Mouse (Mus musculus) lung, embryonic 15.5 days (tissue): ENCODE measurements around the gene Stab2. TPM values are rescaled to one million over a fixed set of nuclear protein-coding genes. Genes with fewer than 3 reads are reported as not detected.

Source experiments
- ATAC-seq: fragments of 200-750 bp; cut with Nextera tagmentation; 2 replicates; pipeline ENCODE4 v1.8.0; 2017; ENCODE audit warnings: moderate number of reproducible peaks, borderline replicate concordance; ENCODE audit not compliant: low FRiP score, low TSS enrichment; ENCODE audit errors: extremely low read depth
- H3K27ac ChIP-seq: fragments of 300-500 bp; sonication (generic); 2 replicates; pipeline ENCODE4 v1.5.1; 2015; ENCODE audit warnings: moderate library complexity, mild to moderate bottlenecking, inconsistent platforms
- H3K27me3 ChIP-seq: fragments of 300-500 bp; sonication (generic); 2 replicates; pipeline ENCODE4 v1.6.1; 2015; ENCODE audit warnings: inconsistent platforms
- H3K36me3 ChIP-seq: fragments of 300-500 bp; sonication (generic); 2 replicates; pipeline ENCODE4 v1.6.1; 2015; ENCODE audit warnings: inconsistent platforms
- H3K4me1 ChIP-seq: fragments of 300-500 bp; sonication (generic); 2 replicates; pipeline ENCODE4 v1.6.1; 2015; ENCODE audit warnings: inconsistent platforms
- H3K4me2 ChIP-seq: fragments of 300-500 bp; sonication (generic); 2 replicates; pipeline ENCODE4 v1.6.1; 2015; ENCODE audit warnings: inconsistent platforms, mild to moderate bottlenecking, moderate library complexity
- H3K4me3 ChIP-seq: fragments of 300-500 bp; sonication (generic); 2 replicates; pipeline ENCODE4 v1.5.1; 2015; ENCODE audit warnings: mild to moderate bottlenecking, inconsistent platforms
- H3K9ac ChIP-seq: fragments of 300-500 bp; sonication (generic); 2 replicates; pipeline ENCODE4 v1.6.1; 2015; ENCODE audit warnings: inconsistent platforms
- H3K9me3 ChIP-seq: fragments of 300-500 bp; sonication (generic); 2 replicates; pipeline ENCODE4 v1.6.1; 2016; ENCODE audit warnings: inconsistent platforms
- WGBS: fragments of 180-500 bp; shearing (Covaris S2); methylation state at CpG from one replicate; pipeline ENCODE4 v1.1.7; 2015; 5-methylcytosine and 5-hydroxymethylcytosine counted together
- polyA plus RNA-seq: library from polyadenylated mRNA; unstranded; fragments of >200 nt; fragmentation: Nextera tagmentation; extraction: Ambion mirVana; gene quantifications from 2 replicates; pipeline ENCODE4 v1.2.1, GENCODE M21; 2015

The Stab2 gene
- polyA plus RNA-seq, 1 experiment from 2014 or later, result 6.2 TPM

GRCm38 (mm10) chr10:86886434-86886833 is 121.4 kb downstream of the Stab2 start:
- ATAC-seq, result no peak
- no peak overlapping the region for H3K9ac ChIP-seq
- WGBS, result 93% methylated on average over 1 of the region's 1 CpGs

GRCm38 (mm10) chr10:86881448-86881847 is 126.4 kb downstream of the Stab2 start:
- H3K9me3 ChIP-seq, result no peaks in the 10 kb centered on the region
- H3K27me3 ChIP-seq, result no peaks in the 10 kb centered on the region
- H3K9ac ChIP-seq, result no peak overlapping the region
- H3K4me2 ChIP-seq, result no peak overlapping the region
- no peak overlapping the region for H3K4me3 ChIP-seq
- no peaks in the 10 kb centered on the region for H3K4me1 ChIP-seq
- H3K36me3 ChIP-seq, result no peaks in the 10 kb centered on the region
- H3K27ac ChIP-seq, result no peak overlapping the region
- no peak for ATAC-seq

More at GRCm38 (mm10) chr10:86886434-86886833, 121.4 kb downstream of the Stab2 start:
- Histone ChIP-seq H3K4me3 (no peak overlapping the region), H3K27me3 (no peaks in the 10 kb centered on the region), H3K9me3 (no peaks in the 10 kb centered on the region), H3K27ac (no peak overlapping the region), H3K36me3 (no peaks in the 10 kb centered on the region), H3K4me2 (no peak overlapping the region), H3K4me1 (no peaks in the 10 kb centered on the region)

- no peaks in the 10 kb centered on the region for H3K4me1 ChIP-seq
- no peak overlapping the region for H3K27ac ChIP-seq
- no peak overlapping the region for H3K9ac ChIP-seq
- no peaks in the 10 kb centered on the region for H3K9me3 ChIP-seq
- ATAC-seq, result no peak
- no peaks in the 10 kb centered on the region for H3K36me3 ChIP-seq
- H3K4me2 ChIP-seq, result no peak overlapping the region
- H3K4me3 ChIP-seq, result no peak overlapping the region
- H3K27me3 ChIP-seq, result no peaks in the 10 kb centered on the region
- WGBS, result 52% methylated on average over 5 of the region's 5 CpGs
Observed at GRCm38 (mm10) chr10:86880071-86880806, 127.6 kb downstream of the Stab2 start.

- ATAC-seq, result no peak
- no peaks in the 10 kb centered on the region for H3K9me3 ChIP-seq
Observed at GRCm38 (mm10) chr10:86878721-86879120, 129.1 kb downstream of the Stab2 start.

GRCm38 (mm10) chr10:86872591-86872990 is 135.2 kb downstream of the Stab2 start:
- Histone ChIP-seq H3K4me2 (no peak overlapping the region), H3K27ac (no peak overlapping the region), H3K4me1 (no peaks in the 10 kb centered on the region), H3K9me3 (no peaks in the 10 kb centered on the region), H3K36me3 (no peaks in the 10 kb centered on the region), H3K9ac (no peak overlapping the region), H3K27me3 (no peaks in the 10 kb centered on the region), H3K4me3 (no peak overlapping the region)
- ATAC-seq, result no peak
- 54% methylated on average over 5 of the region's 5 CpGs for WGBS

More at GRCm38 (mm10) chr10:86878721-86879120, 129.1 kb downstream of the Stab2 start:
- no peak overlapping the region for H3K27ac ChIP-seq
- H3K4me2 ChIP-seq, result no peak overlapping the region
- H3K4me1 ChIP-seq, result no peaks in the 10 kb centered on the region
- 75% methylated on average over 7 of the region's 7 CpGs for WGBS
- H3K9ac ChIP-seq, result no peak overlapping the region
- no peak overlapping the region for H3K4me3 ChIP-seq
- H3K27me3 ChIP-seq, result no peaks in the 10 kb centered on the region
- H3K36me3 ChIP-seq, result no peaks in the 10 kb centered on the region

GRCm38 (mm10) chr10:86872121-86872520 is 135.7 kb downstream of the Stab2 start:
- 44% methylated on average over 7 of the region's 7 CpGs for WGBS
- Histone ChIP-seq H3K36me3 (no peaks in the 10 kb centered on the region), H3K4me3 (no peak overlapping the region), H3K4me2 (no peak overlapping the region), H3K27ac (no peak overlapping the region), H3K9me3 (no peaks in the 10 kb centered on the region), H3K4me1 (no peaks in the 10 kb centered on the region), H3K9ac (no peak overlapping the region), H3K27me3 (no peaks in the 10 kb centered on the region)
- no peak for ATAC-seq

GRCm38 (mm10) chr10:86863429-86863828 is 144.4 kb downstream of the Stab2 start:
- no peak for ATAC-seq
- Histone ChIP-seq H3K27me3 (no peaks in the 10 kb centered on the region), H3K27ac (no peak overlapping the region), H3K4me3 (no peak overlapping the region), H3K4me2 (no peak overlapping the region), H3K9me3 (no peaks in the 10 kb centered on the region), H3K9ac (no peak overlapping the region), H3K4me1 (no peaks in the 10 kb centered on the region), H3K36me3 (no peaks in the 10 kb centered on the region)
- WGBS, result 87% methylated on average over 6 of the region's 6 CpGs

GRCm38 (mm10) chr10:86862496-86862895 is 145.3 kb downstream of the Stab2 start:
- WGBS, result 85% methylated on average over 6 of the region's 6 CpGs
- Histone ChIP-seq H3K4me1 (no peaks in the 10 kb centered on the region), H3K27me3 (no peaks in the 10 kb centered on the region), H3K9me3 (no peaks in the 10 kb centered on the region), H3K4me3 (no peak overlapping the region), H3K9ac (no peak overlapping the region), H3K4me2 (no peak overlapping the region), H3K36me3 (no peaks in the 10 kb centered on the region), H3K27ac (no peak overlapping the region)
- ATAC-seq, result no peak

- no peaks in the 10 kb centered on the region for H3K27me3 ChIP-seq
- H3K27ac ChIP-seq, result no peak overlapping the region
- H3K4me2 ChIP-seq, result no peak overlapping the region
- no peaks in the 10 kb centered on the region for H3K4me1 ChIP-seq
- no peaks in the 10 kb centered on the region for H3K9me3 ChIP-seq
- H3K9ac ChIP-seq, result no peak overlapping the region
- H3K4me3 ChIP-seq, result no peak overlapping the region
- no peak for ATAC-seq
- 67% methylated on average over 4 of the region's 4 CpGs for WGBS
- no peaks in the 10 kb centered on the region for H3K36me3 ChIP-seq
Observed at GRCm38 (mm10) chr10:86860396-86860795, 147.4 kb downstream of the Stab2 start.

GRCm38 (mm10) chr10:86853433-86853832 is 154.4 kb downstream of the Stab2 start:
- Histone ChIP-seq H3K4me1 (no peaks in the 10 kb centered on the region), H3K36me3 (no peaks in the 10 kb centered on the region), H3K9ac (no peak overlapping the region), H3K27me3 (no peaks in the 10 kb centered on the region), H3K4me3 (no peak overlapping the region), H3K9me3 (no peaks in the 10 kb centered on the region), H3K27ac (no peak overlapping the region), H3K4me2 (no peak overlapping the region)
- no peak for ATAC-seq
- WGBS, result 78% methylated on average over 3 of the region's 3 CpGs

GRCm38 (mm10) chr10:86852160-86852559 is 155.7 kb downstream of the Stab2 start:
- ATAC-seq, result no peak
- H3K4me2 ChIP-seq, result no peak overlapping the region
- no peak overlapping the region for H3K27ac ChIP-seq
- H3K9ac ChIP-seq, result no peak overlapping the region
- H3K4me1 ChIP-seq, result no peaks in the 10 kb centered on the region
- H3K9me3 ChIP-seq, result no peaks in the 10 kb centered on the region
- no peaks in the 10 kb centered on the region for H3K27me3 ChIP-seq
- whole genome bisulfite sequencing, result 85% methylated on average over 6 of the region's 6 CpGs
- H3K4me3 ChIP-seq, result no peak overlapping the region
- H3K36me3 ChIP-seq, result no peaks in the 10 kb centered on the region

- no peaks in the 10 kb centered on the region for H3K36me3 ChIP-seq
- H3K4me2 ChIP-seq, result no peak overlapping the region
- no peak overlapping the region for H3K9ac ChIP-seq
- ATAC-seq, result no peak
- H3K4me3 ChIP-seq, result no peak overlapping the region
- H3K9me3 ChIP-seq, result no peaks in the 10 kb centered on the region
- WGBS, result 73% methylated on average over 4 of the region's 4 CpGs
- no peaks in the 10 kb centered on the region for H3K4me1 ChIP-seq
- H3K27ac ChIP-seq, result no peak overlapping the region
- H3K27me3 ChIP-seq, result no peaks in the 10 kb centered on the region
Observed at GRCm38 (mm10) chr10:86849508-86849907, 158.3 kb downstream of the Stab2 start.

GRCm38 (mm10) chr10:86849087-86849486 is 158.7 kb downstream of the Stab2 start:
- 86% methylated on average over 4 of the region's 4 CpGs for WGBS

More at GRCm38 (mm10) chr10:86849087-86849486, 158.7 kb downstream of the Stab2 start:
- Histone ChIP-seq H3K9ac (no peak overlapping the region), H3K9me3 (no peaks in the 10 kb centered on the region), H3K27me3 (no peaks in the 10 kb centered on the region), H3K36me3 (no peaks in the 10 kb centered on the region), H3K4me1 (no peaks in the 10 kb centered on the region), H3K27ac (no peak overlapping the region), H3K4me3 (no peak overlapping the region), H3K4me2 (no peak overlapping the region)
- no peak for ATAC-seq
